Mouse (Mus musculus) hindbrain, postnatal 0 days (tissue): ENCODE data around the gene Pck2. TPM values are rescaled to one million over a fixed set of nuclear protein-coding genes. Genes with fewer than 3 reads are reported as not detected.

Experiments used
- ATAC-seq: fragments of 200-750 bp; cut with Nextera tagmentation; 2 replicates; pipeline ENCODE4 v1.8.0; 2017; ENCODE audit warnings: mild to moderate bottlenecking, moderate TSS enrichment, moderate library complexity
- DNase-seq: peaks from one replicate; pipeline ENCODE4 v3.0.0-alpha.2; 2015; ENCODE audit warnings: low spot score
- H3K27ac ChIP-seq: fragments of 300-500 bp; sonication (generic); 2 replicates; pipeline ENCODE4 v1.5.1; 2014; ENCODE audit warnings: mild to moderate bottlenecking
- H3K27me3 ChIP-seq: fragments of 300-500 bp; sonication (generic); 2 replicates; pipeline ENCODE4 v1.6.1; 2014; ENCODE audit warnings: low read length, mixed read lengths; ENCODE audit not compliant: insufficient read depth
- H3K36me3 ChIP-seq: fragments of 300-500 bp; sonication (generic); 2 replicates; pipeline ENCODE4 v1.6.1; 2014; ENCODE audit warnings: low read length, mixed read lengths; ENCODE audit not compliant: insufficient read depth
- H3K4me1 ChIP-seq: fragments of 300-500 bp; sonication (generic); 2 replicates; pipeline ENCODE4 v1.6.1; 2014; ENCODE audit warnings: antibody characterized with exemption, low read length, mixed read lengths; ENCODE audit not compliant: insufficient read depth
- H3K4me2 ChIP-seq: fragments of 300-500 bp; sonication (generic); 2 replicates; pipeline ENCODE4 v1.6.1; 2014; ENCODE audit warnings: low read depth, mild to moderate bottlenecking, low read length, moderate library complexity, mixed read lengths
- H3K4me3 ChIP-seq: fragments of 300-500 bp; sonication (generic); 2 replicates; pipeline ENCODE4 v1.5.1; 2014; ENCODE audit warnings: low read length
- H3K9ac ChIP-seq: fragments of 300-500 bp; sonication (generic); replicated peaks from 2 replicates; pipeline ENCODE4 v1.6.1; 2014; ENCODE audit warnings: mild to moderate bottlenecking, low read length, moderate library complexity, mixed read lengths
- H3K9me3 ChIP-seq: fragments of 300-500 bp; sonication (generic); 2 replicates; pipeline ENCODE4 v1.6.1; 2016; ENCODE audit warnings: low read length, mixed read lengths
- CTCF ChIP-seq: IDR thresholded peaks from 2 replicates; pipeline ENCODE4 v1.5.1; 2016; ENCODE audit warnings: antibody characterized with exemption, control low read depth, low read depth
- WGBS: fragments of 180-500 bp; shearing (Covaris S2); extraction: QIAGEN DNeasy Blood & Tissue Kit; methylation state at CpG from one replicate; pipeline ENCODE4 v1.1.7; 2014; 5-methylcytosine and 5-hydroxymethylcytosine counted together
- polyA plus RNA-seq: library from polyadenylated mRNA; unstranded; fragments of >200 nt; fragmentation: Nextera tagmentation; extraction: Ambion mirVana; gene quantifications from 2 replicates; pipeline ENCODE4 v1.2.1, GENCODE M21; 2015
- total RNA-seq: library from RNA; depleted of rRNA; stranded (reverse); fragments of >200 nt; gene quantifications from 2 replicates; pipeline ENCODE4 v1.2.3, GENCODE M21; 2014

Pck2 gene
- total and polyA plus RNA-seq, 2 experiments from 2014 or later, result 19.9 to 30.5 TPM

DNA sequence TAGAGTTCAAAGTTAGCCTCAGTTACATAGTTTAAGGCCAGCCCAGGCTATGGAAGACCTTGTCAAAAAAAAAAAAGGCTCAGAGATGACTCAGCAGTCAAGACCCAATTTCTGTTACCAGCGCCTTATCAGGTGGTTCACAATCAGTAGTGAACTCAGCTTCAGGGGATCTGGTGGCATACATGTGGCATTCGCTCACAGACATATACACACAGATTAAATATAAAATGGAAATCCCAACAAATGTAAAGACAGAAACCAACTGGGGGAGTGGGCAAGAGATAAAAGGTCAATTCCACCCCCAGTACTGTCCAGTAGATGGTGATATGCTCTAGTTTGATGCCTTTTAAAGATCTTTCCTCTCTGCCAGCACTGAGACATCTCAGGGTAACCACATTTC is 46.1 kb downstream of the Pck2 start:
- Histone ChIP-seq H3K4me2 (no peak overlapping the region), H3K36me3 (peaks cover 9% of the 10 kb centered on the region; the same call in 1 of the 2 replicates), H3K4me3 (no peak overlapping the region), H3K27ac (no peak overlapping the region), H3K27me3 (no peaks in the 10 kb centered on the region), H3K9ac (no peak overlapping the region), H3K9me3 (no peaks in the 10 kb centered on the region), H3K4me1 (0 out of 2 replicates have a peak, but pooled peaks cover 13% of the 10 kb centered on the region)
- no peak; the same call in 1 of the 2 replicates for TF ChIP-seq CTCF
- DNase-seq (no peak), ATAC-seq (no peak)
- WGBS, result 95% methylated on average over 2 of the region's 2 CpGs

DNA sequence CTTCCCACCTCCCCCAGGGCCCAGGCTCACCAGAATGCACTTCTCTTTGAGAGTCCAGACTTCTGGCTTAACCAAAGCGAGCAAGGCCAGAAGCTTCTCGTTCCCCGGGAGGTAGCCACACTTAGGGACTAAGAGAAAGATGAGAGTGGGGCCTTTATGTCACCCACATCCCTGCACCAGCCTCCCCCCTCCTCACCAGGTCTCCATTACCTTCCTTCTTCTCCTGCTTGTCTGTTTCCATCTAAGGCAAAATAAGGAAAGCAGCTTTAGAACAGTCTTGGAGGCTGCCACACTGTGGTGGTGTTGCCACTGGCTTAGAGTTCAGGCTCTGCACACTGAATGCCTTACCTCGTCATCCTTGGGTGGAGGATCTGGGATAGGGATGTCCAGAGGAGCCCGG is 49.2 kb downstream of the Pck2 start:
- 88% methylated on average over 5 of the region's 5 CpGs for WGBS
- H3K27ac ChIP-seq, result no peak overlapping the region
- DNase-seq, result no peak
- TF ChIP-seq CTCF, result no peak
- peaks cover 1% of the 10 kb centered on the region; the same call in 1 of the 2 replicates for H3K36me3 ChIP-seq
- H3K27me3 ChIP-seq, result no peaks in the 10 kb centered on the region
- ATAC-seq, result no peak
- peaks cover 28% of the 10 kb centered on the region for H3K4me1 ChIP-seq
- H3K9me3 ChIP-seq, result no peaks in the 10 kb centered on the region
- no peak overlapping the region for H3K4me3 ChIP-seq
- H3K4me2 ChIP-seq, result no peak overlapping the region
- H3K9ac ChIP-seq, result no peak overlapping the region

DNA sequence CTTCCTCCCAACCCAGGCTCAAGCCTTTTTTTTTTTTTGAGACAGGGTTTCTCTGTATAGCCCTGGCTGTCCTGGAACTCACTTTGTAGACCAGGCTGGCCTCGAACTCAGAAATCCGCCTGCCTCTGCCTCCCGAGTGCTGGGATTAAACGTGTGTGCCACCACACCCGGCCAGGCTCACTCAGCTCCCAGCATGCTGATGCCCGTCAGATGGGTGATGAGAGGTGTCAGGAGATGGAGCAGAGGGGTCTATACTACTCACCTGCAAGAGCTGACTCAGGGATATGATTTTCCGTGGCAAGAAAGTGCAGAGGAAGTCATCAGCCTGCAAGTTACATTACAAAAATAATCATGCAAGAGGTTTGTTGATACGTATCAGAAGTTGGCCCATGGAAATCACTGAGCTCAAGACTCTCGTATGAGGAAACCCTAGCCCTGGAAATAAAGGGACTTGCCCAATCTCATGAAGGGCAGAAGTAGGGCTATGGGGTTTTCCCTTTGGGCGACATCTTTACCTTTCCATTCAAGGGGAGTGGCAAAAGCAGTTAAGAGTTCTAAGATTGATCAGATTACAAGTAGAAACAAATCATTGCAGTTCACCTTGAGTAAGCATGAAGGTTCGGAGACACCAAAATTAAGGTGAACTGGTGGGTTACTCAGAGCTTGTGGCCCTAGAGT is 49.8 kb downstream of the Pck2 start:
- Histone ChIP-seq H3K9me3 (no peaks in the 10 kb centered on the region), H3K27ac (peak overlapping the region; percentile 96; the same call in 1 of the 2 replicates), H3K27me3 (no peaks in the 10 kb centered on the region), H3K9ac (peak overlapping the region; percentile 72), H3K4me3 (peak overlapping the region; percentile 79), H3K4me2 (peak overlapping the region; percentile 90), H3K4me1 (peaks cover 24% of the 10 kb centered on the region), H3K36me3 (peaks cover 8% of the 10 kb centered on the region)
- DNase-seq (no peak), ATAC-seq (no peak)
- TF ChIP-seq CTCF, result no peak
- 89% methylated on average over 11 of the region's 11 CpGs for WGBS

DNA sequence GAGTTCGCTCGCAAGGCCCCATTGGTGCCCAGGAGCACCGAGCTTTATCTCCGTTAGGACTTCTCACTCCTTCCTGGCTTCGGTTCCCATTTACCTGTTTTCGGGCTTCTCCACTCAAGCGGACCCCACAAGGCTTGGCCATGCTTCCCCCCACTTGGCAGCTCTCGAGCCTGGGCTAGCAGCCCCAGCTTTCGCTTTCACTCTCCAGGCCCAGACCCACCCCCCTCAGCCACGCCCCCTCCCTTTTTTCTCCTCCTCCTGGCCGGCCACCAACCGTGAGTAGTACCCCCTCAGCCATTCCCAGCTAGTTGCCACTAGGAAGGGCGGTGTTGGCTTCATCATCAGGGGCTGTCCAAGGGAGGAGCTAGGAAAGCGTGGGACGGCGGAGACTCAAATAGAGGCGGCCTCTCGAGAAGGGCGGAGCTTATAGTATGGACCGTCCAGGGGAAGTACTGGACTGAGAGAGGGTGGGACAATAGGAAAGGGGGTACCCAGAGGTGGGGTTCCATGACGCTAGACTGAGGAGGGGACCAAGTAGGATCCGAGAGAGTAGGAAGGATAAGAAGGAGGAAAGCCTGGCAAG is 50.8 kb downstream of the Pck2 start, which contains the start of gene Psme2:
Gene Psme2, minus strand, starts transcription at position 366 of the 583 bp plus-strand sequence.
- DNase-seq, result peak; percentile 97
- TF ChIP-seq CTCF, result no peak
- H3K4me3 ChIP-seq, result peak within 1 kb of the TSS; percentile 79
- peak within 1 kb of the TSS; percentile 96 for H3K27ac ChIP-seq
- H3K36me3 ChIP-seq, result peaks cover 17% of the 10 kb centered on the region
- peaks cover 20% of the 10 kb centered on the region for H3K4me1 ChIP-seq
- peak within 1 kb of the TSS; percentile 90 for H3K4me2 ChIP-seq
- WGBS, result under 1% methylated on average over 21 of the region's 22 CpGs
- peak; percentile 96 for ATAC-seq
- H3K27me3 ChIP-seq, result no peaks in the 10 kb centered on the region
- H3K9me3 ChIP-seq, result no peaks in the 10 kb centered on the region
- H3K9ac ChIP-seq, result peak within 1 kb of the TSS; percentile 72

DNA sequence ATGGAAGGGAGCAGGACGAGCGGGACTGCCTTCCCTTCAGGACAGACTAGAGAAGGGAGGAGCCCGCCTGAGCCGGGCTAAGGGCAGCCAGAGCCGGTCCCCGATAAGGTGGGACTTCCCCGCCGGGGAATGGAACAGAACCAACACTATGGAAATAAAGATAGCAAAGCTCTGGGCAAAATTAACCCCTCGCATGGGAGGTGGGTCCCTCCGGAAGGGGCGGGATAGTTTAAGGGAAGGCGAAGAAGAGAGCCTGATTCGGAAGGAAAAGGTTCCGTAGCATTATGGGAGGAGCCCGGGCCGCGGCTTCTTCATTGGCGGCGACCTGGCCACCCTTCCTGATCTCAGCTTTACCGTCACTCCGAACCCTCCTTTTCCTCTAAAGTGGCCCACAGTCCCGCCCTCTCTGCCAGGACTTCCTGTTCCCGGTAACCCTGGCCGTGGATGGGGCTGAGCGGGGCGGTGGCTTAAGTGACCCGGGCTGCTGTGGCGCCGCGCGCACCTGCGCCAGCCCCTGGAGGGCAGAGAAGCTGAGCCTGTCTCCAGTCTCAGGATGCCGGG is 51.3 kb downstream of the Pck2 start, which contains the start of gene Rnf31:
Gene Rnf31, plus strand, starts transcription at position 378 of the 561 bp plus-strand sequence.
- H3K36me3 ChIP-seq, result peaks cover 23% of the 10 kb centered on the region
- H3K27me3 ChIP-seq, result no peaks in the 10 kb centered on the region
- H3K9me3 ChIP-seq, result no peaks in the 10 kb centered on the region
- H3K4me3 ChIP-seq, result peak within 1 kb of the TSS; percentile 79
- 0% methylated on average over 33 of the region's 33 CpGs for WGBS
- H3K9ac ChIP-seq, result peak within 1 kb of the TSS; percentile 72
- peak within 1 kb of the TSS; percentile 90 for H3K4me2 ChIP-seq
- TF ChIP-seq CTCF, result 0 out of 2 replicates have a peak, but pooled peaks have one; percentile 1
- DNase-seq, result peak; percentile 94
- peak; percentile 89 for ATAC-seq
- H3K27ac ChIP-seq, result peak within 1 kb of the TSS; percentile 96
- peaks cover 20% of the 10 kb centered on the region for H3K4me1 ChIP-seq

DNA sequence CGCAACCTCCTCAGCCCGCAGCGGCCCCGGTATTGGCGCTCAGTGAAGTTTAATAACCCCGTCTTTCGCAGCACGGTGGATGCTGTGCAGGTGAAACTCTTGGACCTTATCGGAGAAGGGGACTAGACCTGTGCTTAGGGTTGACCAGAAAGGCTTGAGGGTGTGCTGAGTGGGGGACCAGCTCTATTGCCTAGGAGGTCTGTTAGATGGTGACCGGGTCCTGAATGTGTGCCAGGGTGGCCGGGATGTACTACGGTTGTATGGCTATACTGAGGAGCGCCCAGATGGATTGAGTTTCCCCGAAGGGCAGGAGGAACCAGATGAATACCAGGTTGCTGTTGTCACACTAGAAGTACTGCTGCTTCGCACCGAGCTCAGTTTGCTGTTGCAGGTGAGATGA is 52.2 kb downstream of the Pck2 start:
- peak overlapping the region; percentile 96 for H3K27ac ChIP-seq
- no peak for ATAC-seq
- TF ChIP-seq CTCF, result no peak
- peaks cover 20% of the 10 kb centered on the region for H3K4me1 ChIP-seq
- peak overlapping the region; percentile 79 for H3K4me3 ChIP-seq
- H3K36me3 ChIP-seq, result peaks cover 30% of the 10 kb centered on the region
- no peaks in the 10 kb centered on the region for H3K27me3 ChIP-seq
- H3K9ac ChIP-seq, result peak overlapping the region; percentile 72
- H3K9me3 ChIP-seq, result no peaks in the 10 kb centered on the region
- no peak for DNase-seq
- peak overlapping the region; percentile 90 for H3K4me2 ChIP-seq
- WGBS, result 7% methylated on average over 16 of the region's 16 CpGs
